Mouse (Mus musculus) stomach, postnatal 0 days (tissue): ENCODE measurements around the gene Dlgap4. TPM values are rescaled to one million over a fixed set of nuclear protein-coding genes. Genes with fewer than 3 reads are reported as not detected.
A peak's percentile ranks its signal among the peaks of the same experiment; 100 is the strongest.

Experiments
- ATAC-seq: fragments of 200-750 bp; cut with Nextera tagmentation; 2 replicates; pipeline ENCODE4 v1.8.0; 2017; ENCODE audit not compliant: low FRiP score, low TSS enrichment
- DNase-seq: peaks from one replicate; pipeline ENCODE4 v3.0.0-alpha.2; 2016; ENCODE audit warnings: low spot score
- H3K27ac ChIP-seq: fragments of 300-500 bp; sonication (generic); replicated peaks from 2 replicates; pipeline ENCODE4 v1.5.1; 2014; ENCODE audit warnings: mild to moderate bottlenecking, control low read depth
- H3K27me3 ChIP-seq: fragments of 300-500 bp; sonication (generic); 2 replicates; pipeline ENCODE4 v1.6.1; 2014; ENCODE audit warnings: low read length; ENCODE audit not compliant: control insufficient read depth, insufficient read depth
- H3K36me3 ChIP-seq: fragments of 300-500 bp; sonication (generic); 2 replicates; pipeline ENCODE4 v1.6.1; 2014; ENCODE audit warnings: low read length, mixed read lengths; ENCODE audit not compliant: control insufficient read depth, insufficient read depth
- H3K4me1 ChIP-seq: fragments of 300-500 bp; sonication (generic); replicated peaks from 2 replicates; pipeline ENCODE4 v1.6.1; 2014; ENCODE audit warnings: antibody characterized with exemption; ENCODE audit not compliant: control insufficient read depth, insufficient read depth
- H3K4me2 ChIP-seq: fragments of 300-500 bp; sonication (generic); replicated peaks from 2 replicates; pipeline ENCODE4 v1.6.1; 2014; ENCODE audit warnings: low read depth, mild to moderate bottlenecking, control low read depth, moderate library complexity
- H3K4me3 ChIP-seq: fragments of 300-500 bp; sonication (generic); 2 replicates; pipeline ENCODE4 v1.5.1; 2014; ENCODE audit warnings: low read depth, low read length, control low read depth
- H3K9ac ChIP-seq: fragments of 300-500 bp; sonication (generic); 2 replicates; pipeline ENCODE4 v1.6.1; 2014; ENCODE audit warnings: mild to moderate bottlenecking, low read length, control low read depth, mixed read lengths
- H3K9me3 ChIP-seq: fragments of 300-500 bp; sonication (generic); 2 replicates; pipeline ENCODE4 v1.6.1; 2016; ENCODE audit warnings: low read length; ENCODE audit not compliant: control insufficient read depth
- CTCF ChIP-seq: IDR thresholded peaks from 2 replicates; pipeline ENCODE4 v1.5.1; 2016; ENCODE audit warnings: antibody characterized with exemption, low read depth, mild to moderate bottlenecking, moderate library complexity
- EP300 ChIP-seq: optimal IDR thresholded peaks from 2 replicates; pipeline ENCODE3; 2016; ENCODE audit warnings: antibody characterized with exemption
- WGBS: fragments of 180-500 bp; shearing (Covaris S2); extraction: QIAGEN DNeasy Blood & Tissue Kit; methylation state at CpG from one replicate; pipeline ENCODE4 v1.1.7; 2014; 5-methylcytosine and 5-hydroxymethylcytosine counted together
- polyA plus RNA-seq: library from polyadenylated mRNA; unstranded; fragments of >200 nt; fragmentation: Nextera tagmentation; extraction: Ambion mirVana; gene quantifications from 2 replicates; pipeline ENCODE4 v1.2.1, GENCODE M21; 2015

The Dlgap4 gene
- polyA plus RNA-seq, 1 experiment from 2014 or later = 50.7 TPM

- no peaks in the 10 kb centered on the region for H3K4me1 ChIP-seq
- H3K4me3 ChIP-seq = peak overlapping the region; percentile 36
- 0 out of 2 replicates have a peak, but pooled peaks cover 2% of the 10 kb centered on the region for H3K36me3 ChIP-seq
- 24% methylated on average over 17 of the region's 17 CpGs for WGBS
- H3K4me2 ChIP-seq = no peak overlapping the region
- ATAC-seq = peak; percentile 9; the same call in 1 of the 2 replicates
- no peak for TF ChIP-seq EP300
- no peak for TF ChIP-seq CTCF
- H3K9me3 ChIP-seq = no peaks in the 10 kb centered on the region
- no peak overlapping the region for H3K27ac ChIP-seq
- H3K27me3 ChIP-seq = no peaks in the 10 kb centered on the region
- peak; percentile 64 for DNase-seq
- no peak overlapping the region for H3K9ac ChIP-seq
Measured at GRCm38 (mm10) chr2:156780752-156781151, 167.2 kb downstream of the Dlgap4 start.

GRCm38 (mm10) chr2:156781281-156781680 is 167.8 kb downstream of the Dlgap4 start:
- Histone ChIP-seq H3K36me3 (0 out of 2 replicates have a peak, but pooled peaks cover 2% of the 10 kb centered on the region), H3K4me1 (no peaks in the 10 kb centered on the region), H3K27me3 (no peaks in the 10 kb centered on the region), H3K4me2 (no peak overlapping the region), H3K9me3 (no peaks in the 10 kb centered on the region), H3K9ac (no peak overlapping the region), H3K27ac (no peak overlapping the region), H3K4me3 (no peak overlapping the region)
- TF ChIP-seq CTCF (no peak), EP300 (no peak)
- DNase-seq (peak; percentile 13), ATAC-seq (peak; percentile 13; the same call in 1 of the 2 replicates)
- 65% methylated on average over 4 of the region's 4 CpGs for WGBS

- TF ChIP-seq EP300 (no peak), CTCF (peak; percentile 33; the same call in 1 of the 2 replicates)
- Histone ChIP-seq H3K4me3 (no peak overlapping the region), H3K27ac (no peak overlapping the region), H3K9ac (no peak overlapping the region), H3K4me1 (no peaks in the 10 kb centered on the region), H3K9me3 (no peaks in the 10 kb centered on the region), H3K36me3 (0 out of 2 replicates have a peak, but pooled peaks cover 2% of the 10 kb centered on the region), H3K27me3 (no peaks in the 10 kb centered on the region), H3K4me2 (no peak overlapping the region)
- ATAC-seq = no peak
- DNase-seq = peak; percentile 12
- WGBS = 63% methylated on average over 4 of the region's 4 CpGs
Measured at GRCm38 (mm10) chr2:156781836-156782480, 168.5 kb downstream of the Dlgap4 start.

- Histone ChIP-seq H3K4me2 (no peak overlapping the region), H3K4me3 (no peak overlapping the region), H3K9ac (no peak overlapping the region), H3K27ac (no peak overlapping the region), H3K9me3 (no peaks in the 10 kb centered on the region), H3K36me3 (0 out of 2 replicates have a peak, but pooled peaks cover 2% of the 10 kb centered on the region), H3K27me3 (no peaks in the 10 kb centered on the region), H3K4me1 (no peaks in the 10 kb centered on the region)
- ATAC-seq = peak; percentile 28; the same call in 1 of the 2 replicates
- peak; percentile 16 for DNase-seq
- WGBS = 67% methylated on average over 10 of the region's 10 CpGs
- no peak for TF ChIP-seq CTCF
- TF ChIP-seq EP300 = peak; percentile 77
Measured at GRCm38 (mm10) chr2:156782481-156783348, 169.2 kb downstream of the Dlgap4 start.

GRCm38 (mm10) chr2:156783349-156783728 is 169.8 kb downstream of the Dlgap4 start:
- Histone ChIP-seq H3K4me1 (no peaks in the 10 kb centered on the region), H3K4me2 (no peak overlapping the region), H3K27ac (no peak overlapping the region), H3K4me3 (no peak overlapping the region), H3K9ac (no peak overlapping the region), H3K9me3 (no peaks in the 10 kb centered on the region), H3K36me3 (0 out of 2 replicates have a peak, but pooled peaks cover 2% of the 10 kb centered on the region), H3K27me3 (no peaks in the 10 kb centered on the region)
- DNase-seq (peak; percentile 55), ATAC-seq (peak; percentile 38; the same call in 1 of the 2 replicates)
- TF ChIP-seq CTCF (no peak), EP300 (peak; percentile 53)
- 50% methylated on average over 9 of the region's 9 CpGs for WGBS
